Mouse (Mus musculus): Measurements from ENCODE around the gene Samhd1. TPM values are rescaled to one million over a fixed set of nuclear protein-coding genes. Genes with fewer than 3 reads are reported as not detected.

The Samhd1 gene
- polyA plus RNA-seq, 1 experiment = 5.4 TPM

- H3K4me1 ChIP-seq (ENCODE audit: control insufficient read depth, insufficient read depth, low read length) = peaks cover 21% of the 10 kb centered on the region
- no peak overlapping the region for H3K4me3 ChIP-seq (ENCODE audit: control insufficient read depth, low read depth, low read length)
- no peak for TF ChIP-seq POLR2A (IDR thresholded peaks at IDR 0.05; ENCODE audit: control insufficient read depth, low read depth, low read length)
- no peaks in the 10 kb centered on the region for H3K36me3 ChIP-seq (ENCODE audit: control insufficient read depth, insufficient read depth, low read length)
- H3K27ac ChIP-seq (ENCODE audit: control insufficient read depth, insufficient read depth, low read depth, low read length) = no peak overlapping the region
- no peaks in the 10 kb centered on the region for H3K27me3 ChIP-seq (ENCODE audit: control insufficient read depth, insufficient read depth, low read length)
Observed at GRCm38 (mm10) chr2:157076585-157076984, 58.5 kb downstream of the Samhd1 start.

GRCm38 (mm10) chr2:157075685-157076084 is 59.4 kb downstream of the Samhd1 start:
- peaks cover 21% of the 10 kb centered on the region for H3K4me1 ChIP-seq (ENCODE audit: control insufficient read depth, insufficient read depth, low read length)
- TF ChIP-seq POLR2A (IDR thresholded peaks at IDR 0.05; ENCODE audit: control insufficient read depth, low read depth, low read length) = no peak
- TF ChIP-seq CTCF (IDR thresholded peaks at IDR 0.05; ENCODE audit: control insufficient read depth, insufficient read depth, insufficient replicate concordance, low read depth, low read length) = no peak
- H3K36me3 ChIP-seq (ENCODE audit: control insufficient read depth, insufficient read depth, low read length) = no peaks in the 10 kb centered on the region
- no peaks in the 10 kb centered on the region for H3K27me3 ChIP-seq (ENCODE audit: control insufficient read depth, insufficient read depth, low read length)
- no peak overlapping the region for H3K27ac ChIP-seq (ENCODE audit: control insufficient read depth, insufficient read depth, low read depth, low read length)
- H3K4me3 ChIP-seq (ENCODE audit: control insufficient read depth, low read depth, low read length) = no peak overlapping the region

- TF ChIP-seq CTCF (IDR thresholded peaks at IDR 0.05; ENCODE audit: control insufficient read depth, insufficient read depth, insufficient replicate concordance, low read depth, low read length) (no peak), POLR2A (IDR thresholded peaks at IDR 0.05; ENCODE audit: control insufficient read depth, low read depth, low read length) (no peak)
- Histone ChIP-seq H3K36me3 (ENCODE audit: control insufficient read depth, insufficient read depth, low read length) (no peaks in the 10 kb centered on the region), H3K27me3 (ENCODE audit: control insufficient read depth, insufficient read depth, low read length) (no peaks in the 10 kb centered on the region), H3K4me1 (ENCODE audit: control insufficient read depth, insufficient read depth, low read length) (peaks cover 21% of the 10 kb centered on the region), H3K4me3 (ENCODE audit: control insufficient read depth, low read depth, low read length) (no peak overlapping the region), H3K27ac (ENCODE audit: control insufficient read depth, insufficient read depth, low read depth, low read length) (no peak overlapping the region)
Observed at GRCm38 (mm10) chr2:157075226-157075625, 59.8 kb downstream of the Samhd1 start.

- Histone ChIP-seq H3K27me3 (ENCODE audit: control insufficient read depth, insufficient read depth, low read length) (no peaks in the 10 kb centered on the region), H3K27ac (ENCODE audit: control insufficient read depth, insufficient read depth, low read depth, low read length) (no peak overlapping the region), H3K36me3 (ENCODE audit: control insufficient read depth, insufficient read depth, low read length) (no peaks in the 10 kb centered on the region), H3K4me3 (ENCODE audit: control insufficient read depth, low read depth, low read length) (no peak overlapping the region), H3K4me1 (ENCODE audit: control insufficient read depth, insufficient read depth, low read length) (peaks cover 20% of the 10 kb centered on the region)
- no peak for TF ChIP-seq POLR2A (IDR thresholded peaks at IDR 0.05; ENCODE audit: control insufficient read depth, low read depth, low read length)
- no peak for TF ChIP-seq CTCF (IDR thresholded peaks at IDR 0.05; ENCODE audit: control insufficient read depth, insufficient read depth, insufficient replicate concordance, low read depth, low read length)
Observed at GRCm38 (mm10) chr2:157074772-157075171, 60.3 kb downstream of the Samhd1 start.

- Histone ChIP-seq H3K36me3 (ENCODE audit: control insufficient read depth, insufficient read depth, low read length) (no peaks in the 10 kb centered on the region), H3K4me1 (ENCODE audit: control insufficient read depth, insufficient read depth, low read length) (peaks cover 14% of the 10 kb centered on the region), H3K27ac (ENCODE audit: control insufficient read depth, insufficient read depth, low read depth, low read length) (no peak overlapping the region), H3K27me3 (ENCODE audit: control insufficient read depth, insufficient read depth, low read length) (no peaks in the 10 kb centered on the region), H3K4me3 (ENCODE audit: control insufficient read depth, low read depth, low read length) (no peak overlapping the region)
- TF ChIP-seq POLR2A (IDR thresholded peaks at IDR 0.05; ENCODE audit: control insufficient read depth, low read depth, low read length) = no peak
- TF ChIP-seq CTCF (IDR thresholded peaks at IDR 0.05; ENCODE audit: control insufficient read depth, insufficient read depth, insufficient replicate concordance, low read depth, low read length) = no peak
Observed at GRCm38 (mm10) chr2:157074186-157074724, 60.8 kb downstream of the Samhd1 start.

- no peaks in the 10 kb centered on the region for H3K27me3 ChIP-seq (ENCODE audit: control insufficient read depth, insufficient read depth, low read length)
- peaks cover 11% of the 10 kb centered on the region for H3K4me1 ChIP-seq (ENCODE audit: control insufficient read depth, insufficient read depth, low read length)
- H3K27ac ChIP-seq (ENCODE audit: control insufficient read depth, insufficient read depth, low read depth, low read length) = no peak overlapping the region
- no peaks in the 10 kb centered on the region for H3K36me3 ChIP-seq (ENCODE audit: control insufficient read depth, insufficient read depth, low read length)
- no peak overlapping the region for H3K4me3 ChIP-seq (ENCODE audit: control insufficient read depth, low read depth, low read length)
- no peak for TF ChIP-seq CTCF (IDR thresholded peaks at IDR 0.05; ENCODE audit: control insufficient read depth, insufficient read depth, insufficient replicate concordance, low read depth, low read length)
- no peak for TF ChIP-seq POLR2A (IDR thresholded peaks at IDR 0.05; ENCODE audit: control insufficient read depth, low read depth, low read length)
Observed at GRCm38 (mm10) chr2:157073378-157074052, 61.5 kb downstream of the Samhd1 start.

GRCm38 (mm10) chr2:157072316-157072990 is 62.6 kb downstream of the Samhd1 start:
- Histone ChIP-seq H3K4me1 (ENCODE audit: control insufficient read depth, insufficient read depth, low read length) (peaks cover 4% of the 10 kb centered on the region), H3K4me3 (ENCODE audit: control insufficient read depth, low read depth, low read length) (no peak overlapping the region), H3K27ac (ENCODE audit: control insufficient read depth, insufficient read depth, low read depth, low read length) (no peak overlapping the region), H3K36me3 (ENCODE audit: control insufficient read depth, insufficient read depth, low read length) (no peaks in the 10 kb centered on the region), H3K27me3 (ENCODE audit: control insufficient read depth, insufficient read depth, low read length) (no peaks in the 10 kb centered on the region)
- TF ChIP-seq CTCF (IDR thresholded peaks at IDR 0.05; ENCODE audit: control insufficient read depth, insufficient read depth, insufficient replicate concordance, low read depth, low read length) (no peak), POLR2A (IDR thresholded peaks at IDR 0.05; ENCODE audit: control insufficient read depth, low read depth, low read length) (no peak)
